Mouse (Mus musculus): ENCODE results near the gene Antxrl.

The Antxrl gene

GRCm38 (mm10) chr14:34103855-34104254 is 51.3 kb downstream of the Antxrl start:
- DNase-seq (ENCODE audit: low read depth, low spot score) = no peak

GRCm38 (mm10) chr14:34104892-34105291 is 52.4 kb downstream of the Antxrl start:
- DNase-seq (ENCODE audit: low read depth, low spot score) = peak; percentile 48

GRCm38 (mm10) chr14:34106389-34107062 is 54.0 kb downstream of the Antxrl start:
- peak; percentile 51 for DNase-seq (ENCODE audit: low read depth, low spot score)

GRCm38 (mm10) chr14:34107594-34107993 is 55.1 kb downstream of the Antxrl start:
- DNase-seq (ENCODE audit: low read depth, low spot score) = no peak

GRCm38 (mm10) chr14:34114311-34114710 is 61.8 kb downstream of the Antxrl start:
- DNase-seq (ENCODE audit: low read depth, low spot score) = no peak

- no peak for DNase-seq (ENCODE audit: low read depth, low spot score)
These were observed 66.7 kb downstream of the Antxrl start for GRCm38 (mm10) chr14:34119046-34119723.

GRCm38 (mm10) chr14:34120016-34120910 is 67.8 kb downstream of the Antxrl start:
- DNase-seq (ENCODE audit: low read depth, low spot score) = no peak

GRCm38 (mm10) chr14:34120923-34121351 is 68.4 kb downstream of the Antxrl start:
- DNase-seq (ENCODE audit: low read depth, low spot score) = no peak

- DNase-seq (ENCODE audit: low read depth, low spot score) = no peak
These were observed 69.2 kb downstream of the Antxrl start for GRCm38 (mm10) chr14:34121691-34122090.
